Mouse (Mus musculus): ENCODE measurements around the gene Frmd4a.

GRCm38 (mm10) chr2:4518549-4518948 is 501.0 kb downstream of the Frmd4a start:
- TF ChIP-seq POLR2A (IDR thresholded peaks at IDR 0.05; ENCODE audit: borderline replicate concordance, extremely low read depth, insufficient read depth, insufficient read length, poor library complexity, severe bottlenecking) (no peak), CTCF (IDR thresholded peaks at IDR 0.05; ENCODE audit: borderline replicate concordance, extremely low read depth, insufficient read depth, insufficient read length) (no peak)
